Mouse (Mus musculus) layer of hippocampus, postnatal 25 days (tissue): ENCODE data around the gene Rdh11. TPM values are rescaled to one million over a fixed set of nuclear protein-coding genes. Genes with fewer than 3 reads are reported as not detected.
A peak's percentile ranks its signal among the peaks of the same experiment; 100 is the strongest.
"Not testable (repeated sequence)": the region's sequence is repeated elsewhere in the genome, so short reads cannot be mapped to it uniquely, and the experiment has no call there.

ENCODE experiments used
- DNase-seq, 2 experiments: peaks; one replicate each; pipeline ENCODE4 v3.0.0; 2022; ENCODE audit warnings: mixed read lengths in 2 of 2, low spot score in 1 of 2; ENCODE audit errors: extremely low spot score in 1 of 2
- total RNA-seq, 2 experiments: library from RNA; stranded (reverse); gene quantifications; 2 replicates each; pipeline ENCODE4 v1.2.3; 2021

Rdh11 gene
- total RNA-seq = 10 to 100 TPM; 17.9 to 21.2 TPM

GRCm38 (mm10) chr12:79192193-79192592, at the start of gene Rdh11:
Rdh11 (minus strand) TSS chr12:79192293.
- DNase-seq = no peak

- DNase-seq = no peak
These were observed 43.5 kb upstream of the Rdh11 start for GRCm38 (mm10) chr12:79235485-79236080.

- DNase-seq = no peak
These were observed 25.4 kb upstream of the Rdh11 start for GRCm38 (mm10) chr12:79217511-79217910.

- DNase-seq = no peak
These were observed 19.4 kb upstream of the Rdh11 start for GRCm38 (mm10) chr12:79211447-79211846.

- peak; percentile 12 to 20 for DNase-seq
These were observed 16.8 kb upstream of the Rdh11 start, which contains the start of gene Rdh12 for GRCm38 (mm10) chr12:79208703-79209464. Rdh12 (plus strand) TSS chr12:79208914.

GRCm38 (mm10) chr12:79201882-79202281, 9.8 kb upstream of the Rdh11 start:
- DNase-seq = no peak

GRCm38 (mm10) chr12:79197105-79197504, 5.0 kb upstream of the Rdh11 start:
- DNase-seq = no peak

GRCm38 (mm10) chr12:79193441-79193840, 1.3 kb upstream of the Rdh11 start:
- peak; percentile 19 to 89 for DNase-seq

GRCm38 (mm10) chr12:79191701-79192100, 392 bp downstream of the Rdh11 start:
- DNase-seq = peak; percentile 41 to 60

GRCm38 (mm10) chr12:79190931-79191673, 991 bp downstream of the Rdh11 start:
- peak; percentile 14 to 24 for DNase-seq

- DNase-seq = not testable (repeated sequence)
These were observed 6.9 kb downstream of the Rdh11 start for GRCm38 (mm10) chr12:79185160-79185559.

GRCm38 (mm10) chr12:79175998-79176397, 16.1 kb downstream of the Rdh11 start:
- no peak for DNase-seq

GRCm38 (mm10) chr12:79173721-79174120, 18.4 kb downstream of the Rdh11 start:
- no peak for DNase-seq

- peak; percentile 73 to 97 for DNase-seq
These were observed 19.8 kb downstream of the Rdh11 start, which contains the start of gene Vti1b for GRCm38 (mm10) chr12:79172019-79172941. Vti1b (minus strand) TSS chr12:79172667.

GRCm38 (mm10) chr12:79171269-79171995, 20.7 kb downstream of the Rdh11 start:
- no peak for DNase-seq

- no peak for DNase-seq
These were observed 21.7 kb downstream of the Rdh11 start for GRCm38 (mm10) chr12:79170421-79170820.

GRCm38 (mm10) chr12:79169173-79169572, 22.9 kb downstream of the Rdh11 start:
- DNase-seq = no peak

- DNase-seq = no peak
These were observed 29.2 kb downstream of the Rdh11 start for GRCm38 (mm10) chr12:79162876-79163275.

GRCm38 (mm10) chr12:79149653-79150052, 42.4 kb downstream of the Rdh11 start:
- no peak for DNase-seq
